Mouse (Mus musculus) naive thymus-derived CD4-positive, alpha-beta T cell, adult 2 months (primary cell): Measurements from ENCODE around the gene Zfp235.

ENCODE experiments used
- DNase-seq: peaks from one replicate; pipeline ENCODE4 v3.0.0-alpha.2; 2011; ENCODE audit warnings: low read depth

Zfp235 gene

DNA sequence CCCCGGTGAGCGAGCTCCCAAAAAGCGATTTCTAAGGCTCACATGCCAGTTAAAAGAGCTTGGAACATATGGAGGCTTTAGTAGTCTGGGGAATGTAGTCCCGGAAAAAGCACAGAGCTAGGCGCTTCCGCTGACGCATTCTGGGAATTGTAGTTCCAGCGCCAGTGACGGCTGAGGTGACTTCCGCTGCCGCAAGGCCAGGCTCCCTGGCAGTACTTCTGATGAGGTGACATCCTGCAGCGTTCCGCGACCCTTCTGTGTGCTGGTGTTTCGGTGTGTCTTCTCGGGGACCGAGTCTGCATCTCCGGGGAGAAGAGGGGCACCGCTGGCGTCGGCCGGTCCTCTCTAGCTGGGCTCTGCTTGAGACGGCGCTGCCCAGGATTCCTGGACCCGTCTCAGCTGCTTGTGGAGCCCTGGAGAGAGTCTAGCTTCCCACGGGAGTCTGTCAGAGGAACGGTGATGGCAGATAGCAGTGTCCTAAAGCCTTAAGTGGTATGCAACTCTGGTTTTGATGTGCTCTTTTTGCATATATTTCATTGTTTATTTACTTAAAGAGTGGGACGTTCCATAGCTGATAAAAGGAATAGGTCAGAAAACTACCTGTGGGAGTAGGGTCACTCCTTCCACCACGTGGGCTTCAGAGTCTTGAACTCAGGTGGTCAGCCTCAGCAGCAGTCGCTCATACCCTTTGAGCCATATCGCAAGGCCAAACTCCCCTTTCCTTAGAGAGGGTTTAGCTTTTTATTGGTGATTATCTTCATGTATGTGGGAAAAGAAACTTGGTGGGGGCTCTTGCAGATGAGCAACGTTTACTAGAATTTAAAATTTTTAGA lies at the start of gene Zfp235:
Gene Zfp235, plus strand, starts transcription at position 174 of the 833 bp plus-strand sequence.
- DNase-seq, result peak; percentile 91

DNA sequence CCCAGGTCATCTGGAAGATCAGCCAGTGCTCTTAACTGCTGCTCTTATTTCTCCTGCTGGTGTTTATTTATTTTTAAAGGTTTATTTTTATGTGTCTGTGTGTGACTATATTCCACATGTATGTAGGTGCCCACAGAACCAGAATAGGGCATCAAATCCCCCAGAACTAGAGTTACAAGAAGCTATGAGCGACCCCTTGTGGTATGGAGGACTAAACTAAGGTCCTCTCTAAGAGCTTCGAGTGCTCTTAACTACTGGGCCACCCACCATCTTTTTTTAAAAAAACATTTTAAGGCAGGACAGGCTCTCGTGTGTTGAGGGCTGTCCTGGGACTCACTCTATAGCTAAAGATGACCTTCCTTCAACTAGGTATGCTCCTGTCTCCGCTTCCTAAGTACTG lies 47.1 kb upstream of the Zfp235 start:
- DNase-seq, result no peak

DNA sequence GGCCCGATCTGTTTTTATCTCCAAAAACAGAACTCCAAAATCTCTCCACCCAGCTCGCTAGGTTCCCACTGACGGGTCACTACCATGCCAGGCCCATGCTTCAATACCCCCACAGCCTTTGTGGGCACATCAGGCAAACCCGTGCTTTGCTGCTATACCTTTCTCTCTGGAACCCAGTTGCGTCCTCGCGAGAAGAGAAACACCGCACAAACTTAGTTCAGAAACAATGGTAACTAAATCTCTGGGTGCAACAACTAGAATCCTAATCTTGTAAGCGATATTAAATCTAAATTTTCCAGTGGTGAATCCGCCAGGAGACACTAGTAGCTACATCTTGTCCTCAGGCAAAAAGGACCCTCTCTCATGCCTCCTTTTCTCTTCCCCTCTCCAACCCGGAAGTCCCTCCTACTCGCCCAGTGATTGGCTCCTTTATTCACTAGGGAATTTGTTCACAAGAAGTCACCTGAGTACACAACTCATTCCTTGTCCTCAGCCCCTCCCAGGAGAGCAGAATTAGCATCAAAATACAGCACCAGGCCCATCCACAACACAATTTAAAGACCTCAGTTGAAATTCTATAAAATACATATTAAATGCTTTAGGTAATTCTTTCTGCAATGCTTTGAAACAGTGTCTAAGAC lies 46.4 kb upstream of the Zfp235 start:
- no peak for DNase-seq

DNA sequence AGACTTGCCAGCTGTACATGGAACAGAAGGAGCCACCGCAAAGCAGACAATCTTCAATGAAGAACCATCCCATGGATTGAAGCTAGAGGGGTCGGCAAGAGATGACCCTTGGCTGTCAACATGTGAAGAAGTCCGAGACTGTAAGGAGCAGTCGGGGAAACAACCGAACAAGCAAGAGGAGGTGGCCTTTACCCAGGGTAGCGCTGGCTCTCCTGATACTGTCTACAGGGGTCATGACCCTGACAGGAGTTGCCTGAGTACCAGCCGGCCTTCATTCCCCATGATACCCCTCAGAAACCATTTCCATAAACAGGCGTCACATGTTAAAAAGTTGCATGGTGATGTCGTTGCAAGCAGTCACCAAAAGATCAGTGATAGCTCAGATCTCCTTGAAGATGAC lies 29.6 kb upstream of the Zfp235 start:
- no peak for DNase-seq

DNA sequence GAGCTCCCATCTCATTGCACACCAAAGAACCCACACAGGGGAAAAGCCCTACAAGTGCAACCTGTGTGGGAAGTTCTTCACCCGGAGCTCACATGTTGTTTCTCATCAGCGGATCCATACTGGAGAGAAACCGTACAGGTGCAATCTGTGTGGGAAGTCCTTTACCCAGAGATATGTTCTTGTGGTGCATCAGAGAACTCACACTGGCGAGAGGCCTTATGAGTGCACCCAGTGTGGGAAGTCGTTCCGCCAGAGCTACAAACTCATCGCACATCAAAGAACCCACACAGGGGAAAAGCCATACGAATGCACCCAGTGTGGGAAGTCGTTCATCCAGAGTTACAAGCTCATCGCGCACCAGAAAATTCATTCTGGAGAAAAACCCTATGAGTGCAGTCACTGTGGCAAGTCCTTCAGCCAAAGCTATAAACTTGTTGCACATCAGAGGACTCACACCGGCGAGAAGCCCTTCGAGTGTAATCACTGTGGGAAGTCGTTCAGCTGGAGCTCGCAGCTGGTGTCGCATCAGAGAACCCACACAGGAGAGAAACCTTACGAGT lies 28.7 kb upstream of the Zfp235 start:
- DNase-seq, result no peak

DNA sequence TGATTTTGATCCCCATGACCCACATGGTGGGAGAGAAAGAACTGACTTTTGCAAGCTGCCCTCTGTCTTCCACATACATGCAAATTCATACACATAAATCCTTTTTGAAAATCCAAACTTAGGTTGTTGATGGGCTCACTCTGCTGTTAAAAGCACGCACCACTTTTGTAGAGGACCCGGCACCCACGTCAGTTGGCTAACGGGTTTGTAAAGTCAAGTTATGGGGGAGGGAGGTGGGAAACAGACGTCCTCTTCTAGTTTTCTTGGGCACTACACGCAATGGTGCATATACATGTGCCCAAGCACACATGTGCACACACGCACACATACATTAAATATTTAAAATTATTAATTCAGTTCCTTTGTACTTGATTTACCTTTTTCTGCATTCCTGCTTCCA lies 23.1 kb upstream of the Zfp235 start:
- no peak for DNase-seq

DNA sequence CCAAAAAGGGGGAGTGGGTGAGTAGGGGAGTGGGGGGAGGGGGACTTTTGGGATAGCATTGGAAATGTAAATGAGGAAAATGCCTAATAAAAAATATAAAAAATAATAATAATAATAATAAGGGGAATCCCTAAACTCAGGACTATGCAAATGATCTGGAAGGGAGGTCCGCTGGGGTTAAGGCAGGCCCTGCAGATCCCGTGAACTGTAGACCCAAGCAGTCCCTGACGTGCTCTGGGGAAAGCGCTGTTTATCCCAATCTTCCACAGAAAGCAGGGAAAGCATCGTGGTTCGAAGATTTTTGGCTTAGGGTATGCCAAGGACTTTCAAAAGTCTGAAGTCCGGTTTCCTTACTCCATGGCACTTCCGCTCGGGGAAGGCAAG lies 22.2 kb upstream of the Zfp235 start:
- DNase-seq, result no peak

DNA sequence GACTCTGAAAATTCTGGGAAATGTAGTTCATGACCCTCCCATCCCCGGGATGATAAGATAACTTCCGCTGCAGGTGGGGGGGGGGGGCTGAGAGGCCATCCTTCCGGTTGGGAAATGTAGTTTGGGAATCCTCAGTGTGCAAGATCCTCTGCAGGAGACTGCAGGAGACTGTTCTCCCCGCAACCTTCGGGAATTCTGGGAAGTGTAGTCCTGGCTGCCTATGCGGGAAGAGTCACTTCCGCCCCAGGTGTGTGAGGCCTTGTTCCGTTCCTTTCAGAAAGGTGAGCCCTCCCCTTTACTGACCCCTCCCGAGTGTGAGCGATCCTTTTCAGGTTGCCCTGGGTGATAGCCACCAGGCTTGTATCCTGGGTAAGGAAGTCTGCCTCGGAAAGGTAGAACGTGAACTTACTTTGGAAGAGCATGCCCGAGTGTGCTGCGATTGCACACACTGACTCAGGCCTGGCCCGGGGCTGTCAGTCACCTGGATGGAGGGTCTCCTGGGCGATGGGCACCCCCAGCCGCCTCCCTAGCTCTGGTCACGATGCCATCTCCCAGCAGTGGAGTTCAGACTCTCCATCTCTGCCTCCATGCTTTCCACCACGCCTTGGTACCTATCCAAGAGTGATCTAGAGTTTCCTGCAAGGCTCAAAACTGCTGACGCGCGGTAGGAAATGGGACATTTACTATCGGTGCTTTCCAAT lies 21.7 kb upstream of the Zfp235 start, which contains the start of gene Zfp112:
Gene Zfp112, plus strand, starts transcription at position 159 of the 701 bp plus-strand sequence.
- no peak for DNase-seq

DNA sequence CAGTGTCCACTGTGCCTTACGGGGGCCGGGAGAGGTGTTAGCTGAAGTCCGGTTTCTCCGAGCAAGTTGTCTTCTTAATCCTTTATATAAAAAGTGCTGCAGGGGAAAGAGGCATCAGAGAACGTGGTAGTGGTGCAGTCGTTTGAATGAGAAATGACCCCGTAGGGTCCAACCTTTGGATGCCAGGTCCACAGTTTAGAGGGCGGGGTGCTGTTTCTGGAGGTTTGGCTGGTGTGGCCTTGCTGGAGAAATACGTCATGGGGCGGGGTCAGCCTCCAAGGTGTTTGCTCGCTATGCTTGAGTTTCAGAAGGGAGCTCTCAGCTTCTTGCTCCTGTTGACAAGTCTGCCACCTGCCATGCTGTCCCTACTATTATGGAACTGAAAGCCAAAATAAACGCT lies 21.0 kb upstream of the Zfp235 start:
- DNase-seq, result no peak

DNA sequence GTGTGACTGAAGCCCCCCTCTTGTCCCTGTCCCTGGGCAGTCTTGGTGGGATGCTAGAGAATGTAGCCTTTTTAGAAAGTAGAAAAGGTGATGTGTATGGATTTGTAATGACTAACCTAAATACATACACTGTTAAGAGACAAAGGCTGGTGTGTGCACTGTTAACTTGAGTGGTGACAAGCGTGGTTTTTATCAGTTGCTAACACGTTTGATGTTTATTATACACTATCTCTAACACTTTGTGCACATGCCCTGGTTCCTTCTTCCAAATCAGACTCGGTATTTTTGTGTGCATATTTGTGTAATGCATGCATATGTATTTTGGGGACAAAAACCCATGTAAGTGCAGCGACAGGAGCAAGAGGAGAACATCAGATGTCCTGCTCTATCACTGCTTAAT lies 17.3 kb upstream of the Zfp235 start:
- DNase-seq, result no peak

DNA sequence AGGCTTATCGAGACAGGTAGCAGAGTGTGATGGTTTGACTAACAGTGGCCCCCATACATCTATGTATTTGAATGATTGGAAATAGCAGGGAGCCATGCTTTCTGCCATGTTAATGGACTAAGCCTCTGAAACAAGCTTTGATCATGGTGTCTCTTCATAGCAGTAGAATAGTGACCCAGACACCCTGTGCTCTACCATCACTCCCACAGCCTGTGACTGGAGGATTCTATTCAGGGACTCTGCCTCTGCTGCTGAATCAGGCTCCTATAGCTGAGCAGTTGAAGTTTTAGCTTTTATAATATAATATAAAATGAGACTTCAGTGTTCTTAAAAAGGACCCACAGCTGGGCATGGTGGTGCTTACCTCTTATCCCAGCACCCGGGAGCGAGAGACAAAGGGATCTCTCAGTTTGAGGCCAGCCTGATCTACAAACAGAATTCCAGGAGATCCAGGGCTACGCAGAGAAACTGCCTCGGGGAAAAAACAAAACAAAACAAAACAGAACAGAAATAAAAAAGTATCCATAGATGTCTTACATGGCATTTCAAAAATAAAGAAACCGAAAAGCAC lies 459 bp upstream of the Zfp235 start:
- no peak for DNase-seq

DNA sequence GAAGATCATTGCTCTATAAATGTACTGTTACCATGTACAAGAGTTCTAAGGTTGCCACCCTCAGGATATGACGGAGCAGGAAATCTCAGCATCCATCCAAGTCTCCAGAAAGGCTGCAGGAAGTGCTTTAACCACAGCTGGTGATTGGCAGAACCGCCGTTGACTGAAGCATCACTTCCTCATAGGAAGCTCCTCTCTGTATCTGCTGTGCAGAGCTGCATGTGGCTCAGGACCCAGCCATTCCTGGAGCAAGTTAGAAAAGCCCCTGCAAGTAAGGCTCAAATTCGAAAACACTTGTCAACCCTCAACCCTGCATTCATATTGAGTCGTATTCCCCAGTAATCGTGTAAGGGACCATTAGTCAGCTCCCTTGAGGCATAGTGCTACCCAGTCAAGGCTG lies 8.6 kb downstream of the Zfp235 start:
- no peak for DNase-seq

DNA sequence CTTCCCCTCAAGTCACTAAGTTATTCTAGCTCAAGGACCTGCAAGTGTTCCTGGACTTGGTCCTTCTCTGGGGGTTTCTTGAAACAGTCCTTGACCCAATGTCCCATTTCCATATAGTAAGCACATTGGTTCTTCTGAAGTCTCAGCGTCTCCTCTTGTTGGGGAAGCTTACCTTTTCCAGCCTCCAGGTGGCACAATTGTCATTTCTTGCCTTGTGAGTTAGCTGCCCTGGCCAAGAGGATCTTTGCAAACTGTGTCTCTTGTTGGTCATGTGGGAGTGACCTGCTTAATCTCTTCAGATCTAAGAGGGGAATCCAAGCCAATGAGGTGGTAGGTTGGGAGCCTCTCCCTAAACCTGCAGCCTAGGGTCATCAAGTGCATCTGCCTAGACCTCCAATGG lies 19.3 kb downstream of the Zfp235 start:
- peak; percentile 45 for DNase-seq

DNA sequence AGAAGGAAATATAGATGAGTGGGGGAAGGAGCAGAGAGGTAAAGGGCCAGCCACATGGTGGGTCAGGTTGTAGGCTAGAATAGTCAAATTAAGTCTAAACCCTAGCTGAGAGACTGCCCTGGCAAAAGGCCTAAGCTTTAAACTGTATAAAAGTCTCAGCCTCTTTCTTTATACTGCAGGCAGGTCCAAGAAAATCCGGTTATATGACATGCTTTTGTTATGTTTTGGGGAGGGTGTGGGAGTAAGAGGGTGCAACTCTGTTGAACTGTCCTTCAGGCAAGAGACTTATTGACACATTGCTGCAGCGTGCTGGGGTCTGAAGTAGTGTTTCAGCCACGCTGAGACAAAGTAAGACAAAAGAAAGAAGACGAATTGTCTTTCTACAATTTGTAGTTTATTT lies 38.2 kb downstream of the Zfp235 start:
- DNase-seq, result no peak

DNA sequence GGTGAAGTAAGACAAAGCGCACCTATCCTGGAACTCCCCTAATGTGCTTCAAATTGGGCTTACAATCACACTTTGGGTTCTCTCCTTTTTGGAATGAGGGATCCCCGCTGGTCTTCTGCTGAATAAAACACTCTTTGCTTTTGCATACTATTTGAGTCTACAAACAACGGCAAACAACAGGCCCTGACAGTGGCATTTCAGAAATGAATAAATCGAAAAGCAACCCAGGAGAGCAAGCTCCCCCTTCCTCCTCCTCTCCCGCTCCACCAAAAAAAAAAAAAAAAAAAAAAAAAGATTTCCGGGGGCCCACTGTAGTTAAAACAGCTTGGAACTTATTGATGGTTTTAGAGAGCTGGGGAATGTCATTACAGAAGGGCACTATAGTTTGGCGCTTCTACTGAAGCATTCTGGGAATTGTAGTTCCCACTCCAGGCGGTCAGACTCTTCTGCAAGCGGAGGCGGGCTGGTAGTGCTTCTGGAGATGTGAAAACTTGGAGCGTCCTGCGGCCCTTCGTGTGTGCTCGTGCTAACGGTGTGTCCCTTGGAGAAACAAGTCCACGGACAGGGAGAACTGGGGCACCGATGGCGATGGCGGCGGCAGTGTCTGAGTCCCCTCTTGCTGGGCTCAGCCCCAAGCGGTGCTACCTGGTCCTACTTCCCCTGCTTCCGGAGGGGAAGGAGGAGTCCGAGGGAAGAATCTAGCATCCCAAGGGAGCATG lies 40.8 kb downstream of the Zfp235 start, which contains the start of gene Zfp114:
Gene Zfp114, plus strand, starts transcription at position 443 of the 719 bp plus-strand sequence.
- DNase-seq, result peak; percentile 34

DNA sequence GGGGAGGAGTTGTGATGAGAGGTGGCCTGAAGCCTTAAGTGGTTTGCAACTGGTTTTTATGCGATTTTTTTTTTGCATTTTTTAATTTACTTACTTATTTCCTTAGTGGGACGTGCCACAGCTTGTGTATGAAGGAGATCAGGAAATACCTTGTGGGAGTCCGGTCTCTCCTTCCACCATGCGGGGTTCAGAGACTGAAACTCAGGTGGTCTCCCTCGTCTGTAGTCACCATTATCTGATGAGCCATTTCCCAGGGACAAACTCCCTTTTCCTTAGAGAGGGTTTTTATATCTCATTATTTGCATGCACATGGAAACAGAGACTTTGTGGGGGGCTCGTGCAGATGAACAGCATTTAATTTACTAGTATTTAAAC lies 41.4 kb downstream of the Zfp235 start:
- no peak for DNase-seq

DNA sequence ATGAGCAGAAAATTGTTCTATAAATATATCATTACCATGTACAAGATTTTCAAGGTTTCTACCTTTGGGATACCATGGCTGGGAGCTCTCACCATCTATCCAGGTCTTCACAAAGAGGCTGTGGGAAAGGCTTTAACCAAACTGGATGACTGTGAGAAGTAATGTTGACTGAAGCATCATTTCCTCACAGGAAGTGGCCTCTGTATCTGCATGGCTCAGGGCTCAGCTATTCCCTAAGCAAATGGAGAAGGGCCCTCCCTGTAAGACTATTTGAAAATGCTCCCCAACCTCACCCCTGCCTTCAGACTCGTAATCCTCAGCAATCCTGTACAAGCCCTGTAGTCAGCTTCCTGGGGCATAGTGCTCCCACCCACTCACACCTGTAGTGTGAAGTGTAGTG lies 53.6 kb downstream of the Zfp235 start:
- no peak for DNase-seq

DNA sequence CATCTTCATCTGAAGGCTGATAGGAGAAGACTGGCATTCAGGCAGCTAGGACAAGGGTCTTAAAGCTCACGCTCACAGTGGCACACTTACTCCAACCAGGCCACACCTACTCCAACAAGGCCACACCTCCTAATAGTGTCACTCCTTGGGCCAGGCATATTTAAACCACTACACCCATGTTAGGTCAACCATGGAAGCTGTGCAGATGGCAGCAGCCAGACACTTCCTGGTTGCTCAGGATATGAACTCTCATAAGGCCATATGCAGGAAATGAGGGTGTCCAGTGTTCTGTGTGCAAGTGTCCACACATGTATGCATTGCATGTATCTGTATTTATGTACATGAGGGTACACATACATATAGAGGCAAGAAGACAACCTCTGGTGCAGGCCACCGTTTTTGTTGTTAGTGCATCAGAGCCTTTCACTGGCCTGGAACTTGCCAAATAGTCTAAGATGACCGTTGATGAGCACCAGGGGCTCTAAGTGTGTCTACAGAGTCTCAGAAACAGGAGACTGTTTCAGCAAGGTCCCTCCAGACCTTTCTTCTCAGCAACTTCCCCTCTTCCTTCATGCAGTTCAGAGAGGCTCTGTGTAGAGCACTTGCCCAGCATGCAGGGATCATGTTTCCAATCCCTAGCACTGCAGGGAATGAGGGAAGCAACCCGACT lies 55.1 kb downstream of the Zfp235 start:
- no peak for DNase-seq

DNA sequence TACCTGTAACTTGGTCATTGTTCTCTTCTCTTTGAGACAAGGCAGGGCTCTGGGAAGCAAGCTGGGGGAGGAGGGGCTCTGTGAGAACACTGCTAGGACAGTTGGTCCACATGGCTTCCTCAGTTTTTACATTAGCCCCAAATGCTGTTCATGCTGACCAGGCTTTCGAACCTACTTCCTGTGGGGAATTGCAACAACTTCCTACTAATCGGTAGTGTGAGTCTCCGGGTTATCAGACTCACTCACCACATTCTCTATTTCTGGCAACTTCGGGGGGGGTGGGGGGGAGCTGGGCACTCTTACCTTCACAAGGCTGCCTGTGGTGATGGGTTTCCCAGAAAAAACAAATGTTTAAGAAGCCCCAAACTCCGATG lies 55.6 kb downstream of the Zfp235 start:
- no peak for DNase-seq

DNA sequence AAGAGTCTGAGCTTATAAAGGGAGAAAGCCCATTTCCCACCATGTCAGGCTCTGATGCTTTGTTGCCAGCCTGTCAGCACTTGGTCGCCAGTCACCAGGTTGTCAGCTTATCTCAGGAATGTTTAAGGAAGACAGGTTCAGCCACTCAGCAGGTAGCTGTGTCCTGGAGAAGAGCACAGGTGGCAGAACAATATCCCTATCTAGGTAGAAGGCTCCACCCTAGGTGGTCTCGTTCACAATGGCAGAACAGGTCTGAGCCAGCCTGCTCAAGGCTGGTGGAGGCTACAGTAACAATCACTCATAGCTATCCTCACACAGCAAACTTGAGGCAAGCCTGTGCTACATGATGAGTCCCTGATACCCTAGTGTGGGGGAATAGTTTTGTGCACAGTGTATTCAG lies 57.4 kb downstream of the Zfp235 start:
- DNase-seq, result no peak
